Mouse (Mus musculus): ENCODE measurements around the gene Ceacam20.
"Not testable (repeated sequence)": the region's sequence is repeated elsewhere in the genome, so short reads cannot be mapped to it uniquely, and the experiment has no call there.

Gene Ceacam20

GRCm38 (mm10) chr7:19964985-19965579 is at the start of gene Ceacam20:
Gene Ceacam20, plus strand, starts transcription at chr7:19965412.
- no peak for DNase-seq (ENCODE audit: extremely low read depth, low read depth, low spot score)

GRCm38 (mm10) chr7:19920166-19920505 is 45.1 kb upstream of the Ceacam20 start:
- DNase-seq (ENCODE audit: extremely low read depth, low read depth, low spot score): no peak

GRCm38 (mm10) chr7:19920506-19921261 is 44.5 kb upstream of the Ceacam20 start, which contains the start of gene Pvr:
Gene Pvr, minus strand, starts transcription at chr7:19921160.
- DNase-seq (ENCODE audit: extremely low read depth, low read depth, low spot score): no peak

- DNase-seq (ENCODE audit: extremely low read depth, low read depth, low spot score): no peak
These were observed 41.9 kb upstream of the Ceacam20 start for GRCm38 (mm10) chr7:19923354-19923753.

GRCm38 (mm10) chr7:19923797-19924196 is 41.4 kb upstream of the Ceacam20 start:
- DNase-seq (ENCODE audit: extremely low read depth, low read depth, low spot score): no peak

- DNase-seq (ENCODE audit: extremely low read depth, low read depth, low spot score): no peak
These were observed 39.8 kb upstream of the Ceacam20 start for GRCm38 (mm10) chr7:19925376-19925775.

GRCm38 (mm10) chr7:19926849-19927480 is 38.2 kb upstream of the Ceacam20 start:
- DNase-seq (ENCODE audit: extremely low read depth, low read depth, low spot score): no peak

- DNase-seq (ENCODE audit: extremely low read depth, low read depth, low spot score): no peak
These were observed 36.7 kb upstream of the Ceacam20 start for GRCm38 (mm10) chr7:19928486-19928885.

GRCm38 (mm10) chr7:19930481-19930880 is 34.7 kb upstream of the Ceacam20 start:
- DNase-seq (ENCODE audit: extremely low read depth, low read depth, low spot score): not testable (repeated sequence)

GRCm38 (mm10) chr7:19932133-19932876 is 32.9 kb upstream of the Ceacam20 start:
- no peak for DNase-seq (ENCODE audit: extremely low read depth, low read depth, low spot score)

- no peak for DNase-seq (ENCODE audit: extremely low read depth, low read depth, low spot score)
These were observed 32.1 kb upstream of the Ceacam20 start for GRCm38 (mm10) chr7:19932877-19933809.

GRCm38 (mm10) chr7:19935171-19935751 is 30.0 kb upstream of the Ceacam20 start:
- DNase-seq (ENCODE audit: extremely low read depth, low read depth, low spot score): no peak

GRCm38 (mm10) chr7:19935961-19936360 is 29.3 kb upstream of the Ceacam20 start:
- no peak for DNase-seq (ENCODE audit: extremely low read depth, low read depth, low spot score)

GRCm38 (mm10) chr7:19937229-19937821 is 27.9 kb upstream of the Ceacam20 start:
- DNase-seq (ENCODE audit: extremely low read depth, low read depth, low spot score): no peak

- no peak for DNase-seq (ENCODE audit: extremely low read depth, low read depth, low spot score)
These were observed 25.5 kb upstream of the Ceacam20 start for GRCm38 (mm10) chr7:19939555-19940235.

- DNase-seq (ENCODE audit: extremely low read depth, low read depth, low spot score): no peak
These were observed 25.0 kb upstream of the Ceacam20 start for GRCm38 (mm10) chr7:19940256-19940655.

- no peak for DNase-seq (ENCODE audit: extremely low read depth, low read depth, low spot score)
These were observed 20.5 kb upstream of the Ceacam20 start for GRCm38 (mm10) chr7:19944709-19945108.

GRCm38 (mm10) chr7:19945201-19945600 is 20.0 kb upstream of the Ceacam20 start:
- DNase-seq (ENCODE audit: extremely low read depth, low read depth, low spot score): no peak
